Mouse (Mus musculus): ENCODE measurements around the gene Ercc6.

Gene Ercc6

DNA sequence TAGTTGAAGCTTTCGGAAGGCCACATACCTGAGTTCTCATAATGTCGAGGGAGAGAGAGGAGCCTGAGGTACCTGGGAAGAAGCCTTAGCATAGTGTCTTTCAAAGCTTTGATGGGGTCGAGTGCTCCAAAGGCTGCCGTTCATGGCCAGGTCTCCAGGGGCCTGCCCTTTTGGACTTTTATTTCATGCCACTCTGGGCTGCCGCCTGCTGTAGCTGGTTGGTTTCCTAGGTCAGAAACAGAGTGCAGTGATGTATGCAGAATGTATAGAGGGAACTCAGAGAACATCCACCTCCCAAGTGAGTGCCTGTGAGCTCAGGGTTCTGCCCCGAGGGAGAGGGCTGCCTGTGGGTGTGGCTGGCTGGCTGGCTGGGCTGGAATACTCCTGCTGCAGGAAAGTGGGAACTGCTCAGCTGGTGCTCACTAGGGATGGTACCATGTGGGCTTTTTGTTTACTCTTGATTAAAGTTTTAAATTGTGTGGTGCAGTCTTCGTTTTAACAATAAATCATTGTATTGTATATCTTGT is 7.1 kb downstream of the Ercc6 start:
- DNase-seq: no peak

GRCm38 (mm10) chr14:32522336-32522735 is 9.0 kb downstream of the Ercc6 start:
- DNase-seq: no peak

DNA sequence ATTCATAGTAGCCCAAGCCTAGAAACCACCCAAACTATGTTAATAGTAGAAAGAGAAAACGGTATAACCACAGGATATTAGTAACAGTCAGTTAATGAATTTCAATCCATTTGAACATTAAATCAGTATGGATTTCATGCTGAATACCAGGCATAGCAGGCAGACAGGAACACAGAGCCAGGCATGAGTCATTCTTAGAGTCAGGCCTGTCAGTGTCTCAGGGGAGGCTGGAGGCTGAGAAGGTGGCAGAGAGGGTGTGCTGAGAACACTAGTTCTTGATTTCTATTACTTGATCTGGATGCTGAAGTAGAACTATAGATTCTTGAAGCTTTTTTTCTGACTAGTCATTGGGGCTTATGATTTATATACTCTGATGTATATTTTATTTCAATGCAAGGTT is 10.8 kb downstream of the Ercc6 start:
- no peak for DNase-seq

- no peak for DNase-seq
These were observed 12.8 kb downstream of the Ercc6 start for GRCm38 (mm10) chr14:32525996-32526705.

GRCm38 (mm10) chr14:32527211-32527610 is 13.9 kb downstream of the Ercc6 start:
- DNase-seq: no peak

GRCm38 (mm10) chr14:32529036-32529435 is 15.7 kb downstream of the Ercc6 start:
- DNase-seq: no peak

DNA sequence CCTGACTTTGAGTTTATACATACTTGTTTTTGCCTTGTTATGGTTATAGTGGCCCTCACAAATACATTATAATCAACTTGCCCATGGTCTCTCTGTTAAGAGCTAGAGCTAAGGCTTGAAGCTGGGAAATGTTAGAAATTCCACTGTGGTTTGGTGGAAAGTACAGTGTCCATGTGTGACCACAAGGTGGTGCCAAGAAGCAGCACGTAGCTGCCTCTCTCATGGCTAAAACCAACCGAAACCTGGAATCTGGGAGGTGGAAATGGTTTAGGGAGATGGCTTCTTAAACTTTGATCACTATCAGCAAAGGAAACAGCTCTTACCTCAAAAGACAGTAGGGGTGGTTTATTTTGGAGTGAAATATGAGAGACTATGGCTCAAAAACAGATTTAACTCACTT is 17.6 kb downstream of the Ercc6 start:
- no peak for DNase-seq

GRCm38 (mm10) chr14:32531371-32531770 is 18.1 kb downstream of the Ercc6 start:
- DNase-seq: no peak

DNA sequence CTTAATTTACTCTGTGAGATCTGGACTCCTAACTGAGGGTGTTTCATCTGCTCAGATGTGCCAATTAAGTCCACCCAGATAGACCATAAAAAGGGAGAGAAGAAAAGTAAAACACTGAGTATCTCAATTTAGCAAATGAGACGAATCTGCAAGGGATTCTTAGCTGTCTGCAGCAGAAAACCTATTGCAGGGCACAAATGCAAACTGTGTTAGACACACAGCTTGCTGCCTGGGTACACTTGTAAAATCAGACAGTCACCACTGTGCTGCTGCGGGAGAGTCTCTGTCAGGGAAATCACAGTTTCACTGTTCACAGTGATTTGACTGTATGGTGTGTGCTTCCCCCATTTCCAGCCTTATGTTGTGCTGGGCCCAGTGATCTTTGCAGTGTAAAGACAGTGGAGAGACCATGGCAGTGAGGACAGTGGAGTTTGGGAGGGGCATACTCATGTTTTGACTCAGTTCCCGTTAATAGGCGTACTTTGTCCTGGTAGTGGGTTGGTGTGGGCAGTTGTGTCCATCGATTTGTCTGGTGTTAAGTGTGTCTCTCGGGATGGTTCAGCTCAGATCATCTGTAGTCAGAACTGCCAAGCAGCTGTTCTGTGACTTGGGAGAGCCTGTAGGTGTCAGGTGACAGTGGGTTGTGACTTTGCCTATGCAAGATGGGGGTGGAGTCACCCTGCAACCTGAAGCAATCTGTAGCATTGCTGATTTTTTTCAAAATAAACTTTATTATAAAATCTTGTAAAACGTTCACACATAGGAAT is 19.2 kb downstream of the Ercc6 start:
- no peak for DNase-seq

DNA sequence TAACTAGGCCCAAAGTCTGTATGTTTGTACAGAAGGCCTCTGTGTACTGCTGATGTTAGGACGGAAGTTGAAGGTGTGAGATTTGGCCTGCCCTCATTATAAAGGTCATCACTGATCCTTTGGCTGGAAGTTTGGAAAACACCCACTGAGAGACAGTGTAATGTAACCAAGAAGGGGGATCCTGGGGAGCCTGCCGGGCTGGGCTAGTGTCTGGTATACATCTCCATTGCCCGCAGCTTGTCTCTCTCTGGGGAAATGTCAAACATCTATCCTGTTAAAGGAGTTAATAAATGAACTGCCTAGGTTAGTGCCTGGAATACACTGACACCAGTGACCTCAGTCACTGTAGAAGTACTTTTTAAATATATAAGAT is 19.8 kb downstream of the Ercc6 start:
- no peak for DNase-seq

DNA sequence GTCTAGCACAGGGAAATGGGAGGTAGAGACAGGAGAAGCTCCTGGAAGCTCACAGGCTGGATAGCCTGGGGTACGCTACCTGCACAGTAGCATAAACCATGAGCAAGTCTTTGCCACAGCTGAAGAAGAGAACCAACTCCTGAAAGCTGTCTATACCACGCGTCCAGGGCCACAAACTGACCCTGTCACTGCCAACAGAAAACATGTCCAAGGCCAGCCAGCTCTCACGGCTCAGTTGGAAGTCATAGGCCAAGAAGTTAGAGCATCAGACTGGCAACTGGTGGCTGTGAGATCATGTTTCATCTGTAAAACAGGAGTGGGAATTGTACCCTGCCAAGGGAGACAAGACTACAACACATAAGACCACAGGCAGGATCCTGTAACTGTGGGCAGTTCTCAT is 20.3 kb downstream of the Ercc6 start:
- no peak for DNase-seq

GRCm38 (mm10) chr14:32534137-32534536 is 20.8 kb downstream of the Ercc6 start:
- DNase-seq: no peak

GRCm38 (mm10) chr14:32536763-32537162 is 23.4 kb downstream of the Ercc6 start:
- no peak for DNase-seq

GRCm38 (mm10) chr14:32538115-32538514 is 24.8 kb downstream of the Ercc6 start:
- no peak for DNase-seq

DNA sequence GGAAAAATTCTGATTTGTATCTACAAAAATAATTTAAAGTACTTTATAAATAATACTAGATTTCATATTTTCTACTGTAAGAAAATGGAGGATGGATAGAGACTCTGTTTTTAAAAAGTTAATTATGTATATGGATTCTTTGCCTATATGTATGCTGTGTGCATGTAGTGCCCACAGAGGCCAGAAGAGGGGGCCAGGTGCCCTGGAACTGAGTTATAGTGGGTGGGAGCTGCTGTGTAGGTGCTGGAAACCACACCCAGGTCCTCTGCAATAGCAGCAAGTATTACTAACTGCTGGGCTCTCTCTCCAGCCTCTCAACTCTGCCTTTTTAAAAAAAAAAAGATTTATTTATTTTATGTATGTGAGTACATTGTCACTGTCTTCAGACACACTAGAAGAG is 29.8 kb downstream of the Ercc6 start:
- no peak for DNase-seq

- DNase-seq: no peak
These were observed 33.4 kb downstream of the Ercc6 start for GRCm38 (mm10) chr14:32546676-32547075.

GRCm38 (mm10) chr14:32551854-32552253 is 38.5 kb downstream of the Ercc6 start:
- DNase-seq: no peak

DNA sequence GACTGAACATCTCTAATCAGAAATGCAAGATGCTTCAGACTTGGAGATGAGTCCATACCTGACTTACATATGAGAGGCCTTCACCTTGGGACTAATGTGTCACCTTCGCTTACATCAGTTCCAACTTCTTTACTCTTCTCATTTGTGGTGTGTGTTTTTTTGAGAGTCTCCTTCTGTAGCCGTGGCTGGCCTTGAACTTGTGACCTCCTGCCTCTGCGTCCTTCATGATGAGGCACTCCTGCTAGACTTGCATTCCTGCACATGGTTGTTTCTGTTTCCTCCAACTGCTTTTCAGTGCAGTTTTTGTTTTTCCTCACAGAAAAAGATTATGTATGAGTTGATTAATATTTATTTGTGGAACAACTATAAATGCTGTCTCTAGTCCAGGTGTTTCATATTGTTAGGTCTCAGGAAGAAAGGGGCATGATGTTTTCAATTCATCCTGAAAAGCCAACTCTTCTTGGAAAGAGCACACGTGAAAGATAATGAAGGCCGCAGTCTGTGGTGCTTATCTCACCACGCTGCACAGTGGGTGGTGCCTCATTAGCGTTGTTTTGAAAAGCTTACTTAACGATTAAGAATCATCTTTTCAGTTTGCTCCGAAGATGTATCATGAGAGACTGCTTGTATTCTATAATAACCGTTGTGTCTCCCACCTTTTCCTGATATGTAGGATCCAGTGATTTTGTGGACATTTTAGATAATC is 40.0 kb downstream of the Ercc6 start:
- peak; percentile 58 for DNase-seq

GRCm38 (mm10) chr14:32554860-32555526 is 41.7 kb downstream of the Ercc6 start:
- no peak for DNase-seq

DNA sequence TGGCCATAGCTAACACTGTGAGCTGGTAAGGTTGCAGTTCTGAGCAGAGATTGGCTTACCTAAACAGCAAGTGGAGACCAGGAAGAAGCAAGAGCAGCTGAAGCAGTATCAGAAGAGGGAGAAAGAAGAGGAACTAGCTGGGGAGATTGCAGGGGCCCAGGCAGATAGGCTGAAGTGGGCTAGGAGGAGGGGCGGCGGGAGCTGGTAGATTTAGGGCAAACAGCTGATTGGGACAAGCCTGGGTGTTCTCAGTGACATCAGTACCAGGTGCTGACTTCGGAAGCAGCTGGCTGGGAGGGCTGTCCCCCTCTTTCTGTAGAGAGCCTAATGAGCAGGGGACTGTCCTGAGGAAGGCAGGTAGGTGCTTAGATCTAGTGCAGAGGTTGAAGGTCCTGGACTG is 48.1 kb downstream of the Ercc6 start:
- DNase-seq: no peak

- DNase-seq: no peak
These were observed 50.3 kb downstream of the Ercc6 start for GRCm38 (mm10) chr14:32563661-32564060.

- no peak for DNase-seq
These were observed 59.2 kb downstream of the Ercc6 start for GRCm38 (mm10) chr14:32572519-32572918.

DNA sequence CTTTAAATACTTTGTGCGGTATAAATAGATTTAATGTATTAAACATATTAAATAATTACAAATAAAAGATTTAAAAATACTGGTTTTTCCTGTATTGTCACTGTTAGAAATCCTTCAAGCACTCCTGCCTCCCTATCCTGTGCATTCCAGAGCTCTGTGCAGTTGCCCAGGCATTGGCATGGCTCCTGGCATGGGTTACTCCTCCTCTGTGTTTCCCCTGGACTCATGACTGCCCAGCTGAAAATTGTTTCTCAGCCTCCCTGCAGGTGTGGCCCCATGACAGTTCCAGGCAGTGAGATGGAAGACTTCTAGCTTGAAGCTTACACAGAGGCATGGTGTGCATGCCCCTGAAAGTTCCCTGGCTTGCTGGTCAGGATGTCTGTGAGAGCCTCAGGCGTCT is 65.1 kb downstream of the Ercc6 start:
- no peak for DNase-seq

All from liver (tissue).